Mouse (Mus musculus): ENCODE data around the gene Fahd2a. TPM values are rescaled to one million over a fixed set of nuclear protein-coding genes. Genes with fewer than 3 reads are reported as not detected.

Gene Fahd2a
- total RNA-seq, 1 experiment = 6.6 TPM

GRCm38 (mm10) chr2:127481841-127482532 is 37.6 kb upstream of the Fahd2a start:
- in situ Hi-C loops (cut with MboI; ENCODE audit: low sequenced_read_pairs in 2 of 2, unreplicated experiment in 2 of 2) = no loop called here
- no peak for DNase-seq (ENCODE audit: low read depth, low spot score)
- peaks cover 0 to 5% of the 10 kb centered on the region in 2 experiments; a peak in 2 of 4 replicates for H3K4me1 ChIP-seq (ENCODE audit: control insufficient read depth in 2 of 2, insufficient read depth in 2 of 2, low read length in 2 of 2, poor library complexity in 1 of 2)
- peak overlapping the region; percentile 66 for H3K9ac ChIP-seq (ENCODE audit: insufficient read depth, low read depth, low read length, poor library complexity, severe bottlenecking)
- H3K9me3 ChIP-seq (ENCODE audit: control insufficient read depth, insufficient read depth, low read depth, low read length) = no peaks in the 10 kb centered on the region
- H3K27ac ChIP-seq (ENCODE audit: insufficient read depth, low read depth, low read length, poor library complexity, severe bottlenecking) = peak overlapping the region; percentile 38; the same call in 1 of the 2 replicates
- TF ChIP-seq ZNF384 (IDR thresholded peaks at IDR 0.05; ENCODE audit: low read depth, low read length) (no peak), ZC3H11A (IDR thresholded peaks at IDR 0.05; ENCODE audit: borderline replicate concordance, low read depth, low read length) (no peak), MAFK (IDR thresholded peaks at IDR 0.05; ENCODE audit: insufficient read depth, low read depth, low read length) (no peak), HCFC1 (IDR thresholded peaks at IDR 0.05; ENCODE audit: borderline replicate concordance, insufficient read depth, low read length) (no peak), CHD2 (IDR thresholded peaks at IDR 0.05; ENCODE audit: low read depth, low read length) (no peak)
- H3K36me3 ChIP-seq (ENCODE audit: control insufficient read depth, insufficient read depth, low read length, poor library complexity, severe bottlenecking) = no peaks in the 10 kb centered on the region
- H3K4me3 ChIP-seq (ENCODE audit: insufficient read depth in 1 of 2, low read depth in 1 of 2, low read length in 2 of 2, poor library complexity in 1 of 2, severe bottlenecking in 1 of 2) = peak overlapping the region; percentile 62 to 73

GRCm38 (mm10) chr2:127479763-127480162 is 35.4 kb upstream of the Fahd2a start:
- Histone ChIP-seq H3K9ac (ENCODE audit: insufficient read depth, low read depth, low read length, poor library complexity, severe bottlenecking) (no peak overlapping the region), H3K36me3 (ENCODE audit: control insufficient read depth, insufficient read depth, low read length, poor library complexity, severe bottlenecking) (no peaks in the 10 kb centered on the region), H3K4me3 (ENCODE audit: insufficient read depth in 1 of 2, low read depth in 1 of 2, low read length in 2 of 2, poor library complexity in 1 of 2, severe bottlenecking in 1 of 2) (no peak overlapping the region), H3K27ac (ENCODE audit: insufficient read depth, low read depth, low read length, poor library complexity, severe bottlenecking) (no peak overlapping the region), H3K4me1 (ENCODE audit: control insufficient read depth in 2 of 2, insufficient read depth in 2 of 2, low read length in 2 of 2, poor library complexity in 1 of 2) (peaks cover 0 to 5% of the 10 kb centered on the region in 2 experiments; a peak in 2 of 4 replicates), H3K9me3 (ENCODE audit: control insufficient read depth, insufficient read depth, low read depth, low read length) (no peaks in the 10 kb centered on the region)
- DNase-seq (ENCODE audit: low read depth, low spot score) = no peak
- in situ Hi-C loops (cut with MboI; ENCODE audit: low sequenced_read_pairs in 2 of 2, unreplicated experiment in 2 of 2) = no loop called here
- no peak for TF ChIP-seq ZC3H11A (IDR thresholded peaks at IDR 0.05; ENCODE audit: borderline replicate concordance, low read depth, low read length)

- Histone ChIP-seq H3K9me3 (ENCODE audit: control insufficient read depth, insufficient read depth, low read depth, low read length) (no peaks in the 10 kb centered on the region), H3K36me3 (ENCODE audit: control insufficient read depth, insufficient read depth, low read length, poor library complexity, severe bottlenecking) (no peaks in the 10 kb centered on the region), H3K4me3 (ENCODE audit: insufficient read depth in 1 of 2, low read depth in 1 of 2, low read length in 2 of 2, poor library complexity in 1 of 2, severe bottlenecking in 1 of 2) (no peak overlapping the region), H3K27ac (ENCODE audit: insufficient read depth, low read depth, low read length, poor library complexity, severe bottlenecking) (no peak overlapping the region), H3K9ac (ENCODE audit: insufficient read depth, low read depth, low read length, poor library complexity, severe bottlenecking) (no peak overlapping the region), H3K4me1 (ENCODE audit: control insufficient read depth in 2 of 2, insufficient read depth in 2 of 2, low read length in 2 of 2, poor library complexity in 1 of 2) (peaks cover 0 to 4% of the 10 kb centered on the region in 2 experiments; a peak in 2 of 4 replicates)
- in situ Hi-C loops (cut with MboI; ENCODE audit: low sequenced_read_pairs in 2 of 2, unreplicated experiment in 2 of 2) = no loop called here
- DNase-seq (ENCODE audit: low read depth, low spot score) = no peak
- no peak for TF ChIP-seq HCFC1 (IDR thresholded peaks at IDR 0.05; ENCODE audit: borderline replicate concordance, insufficient read depth, low read length)
- TF ChIP-seq CHD2 (IDR thresholded peaks at IDR 0.05; ENCODE audit: low read depth, low read length) = no peak
- no peak for TF ChIP-seq MAFK (IDR thresholded peaks at IDR 0.05; ENCODE audit: insufficient read depth, low read depth, low read length)
- no peak for TF ChIP-seq ZC3H11A (IDR thresholded peaks at IDR 0.05; ENCODE audit: borderline replicate concordance, low read depth, low read length)
- no peak for TF ChIP-seq ZNF384 (IDR thresholded peaks at IDR 0.05; ENCODE audit: low read depth, low read length)
These were observed 34.8 kb upstream of the Fahd2a start for GRCm38 (mm10) chr2:127479210-127479609.

GRCm38 (mm10) chr2:127472279-127472678 is 27.9 kb upstream of the Fahd2a start:
- Histone ChIP-seq H3K27ac (ENCODE audit: insufficient read depth, low read depth, low read length, poor library complexity, severe bottlenecking) (no peak overlapping the region), H3K9me3 (ENCODE audit: control insufficient read depth, insufficient read depth, low read depth, low read length) (no peaks in the 10 kb centered on the region), H3K4me3 (ENCODE audit: insufficient read depth in 1 of 2, low read depth in 1 of 2, low read length in 2 of 2, poor library complexity in 1 of 2, severe bottlenecking in 1 of 2) (no peak overlapping the region), H3K9ac (ENCODE audit: insufficient read depth, low read depth, low read length, poor library complexity, severe bottlenecking) (no peak overlapping the region), H3K4me1 (ENCODE audit: control insufficient read depth in 2 of 2, insufficient read depth in 2 of 2, low read length in 2 of 2, poor library complexity in 1 of 2) (no peaks in the 10 kb centered on the region), H3K36me3 (ENCODE audit: control insufficient read depth, insufficient read depth, low read length, poor library complexity, severe bottlenecking) (no peaks in the 10 kb centered on the region)
- no peak for DNase-seq (ENCODE audit: low read depth, low spot score)
- TF ChIP-seq ZNF384 (IDR thresholded peaks at IDR 0.05; ENCODE audit: low read depth, low read length) = peak; percentile 62; the same call in 1 of the 2 replicates
- TF ChIP-seq MAFK (IDR thresholded peaks at IDR 0.05; ENCODE audit: insufficient read depth, low read depth, low read length) = no peak
- in situ Hi-C loops (cut with MboI; ENCODE audit: low sequenced_read_pairs in 2 of 2, unreplicated experiment in 2 of 2) = no loop called here

GRCm38 (mm10) chr2:127471281-127471680 is 26.9 kb upstream of the Fahd2a start:
- H3K9ac ChIP-seq (ENCODE audit: insufficient read depth, low read depth, low read length, poor library complexity, severe bottlenecking) = no peak overlapping the region
- H3K4me1 ChIP-seq (ENCODE audit: control insufficient read depth in 2 of 2, insufficient read depth in 2 of 2, low read length in 2 of 2, poor library complexity in 1 of 2) = no peaks in the 10 kb centered on the region
- no peak overlapping the region for H3K27ac ChIP-seq (ENCODE audit: insufficient read depth, low read depth, low read length, poor library complexity, severe bottlenecking)
- in situ Hi-C loops (cut with MboI; ENCODE audit: low sequenced_read_pairs in 2 of 2, unreplicated experiment in 2 of 2) = no loop called here
- H3K9me3 ChIP-seq (ENCODE audit: control insufficient read depth, insufficient read depth, low read depth, low read length) = no peaks in the 10 kb centered on the region
- no peak for DNase-seq (ENCODE audit: low read depth, low spot score)
- TF ChIP-seq ZC3H11A (IDR thresholded peaks at IDR 0.05; ENCODE audit: borderline replicate concordance, low read depth, low read length) (no peak), MAFK (IDR thresholded peaks at IDR 0.05; ENCODE audit: insufficient read depth, low read depth, low read length) (no peak), CHD2 (IDR thresholded peaks at IDR 0.05; ENCODE audit: low read depth, low read length) (no peak), HCFC1 (IDR thresholded peaks at IDR 0.05; ENCODE audit: borderline replicate concordance, insufficient read depth, low read length) (no peak), ZNF384 (IDR thresholded peaks at IDR 0.05; ENCODE audit: low read depth, low read length) (no peak)
- no peaks in the 10 kb centered on the region for H3K36me3 ChIP-seq (ENCODE audit: control insufficient read depth, insufficient read depth, low read length, poor library complexity, severe bottlenecking)
- H3K4me3 ChIP-seq (ENCODE audit: insufficient read depth in 1 of 2, low read depth in 1 of 2, low read length in 2 of 2, poor library complexity in 1 of 2, severe bottlenecking in 1 of 2) = no peak overlapping the region

Data from ES-E14 (cell line).